Mouse (Mus musculus) liver, embryonic 11.5 days (tissue): ENCODE data around the gene Aire. TPM values are rescaled to one million over a fixed set of nuclear protein-coding genes. Genes with fewer than 3 reads are reported as not detected.

ENCODE experiments used
- ATAC-seq: fragments of 200-750 bp; cut with Nextera tagmentation; replicated peaks from 2 replicates; pipeline ENCODE4 v1.8.0; 2017; ENCODE audit warnings: moderate number of reproducible peaks, mild to moderate bottlenecking, moderate TSS enrichment, moderate library complexity; ENCODE audit not compliant: low FRiP score
- DNase-seq: peaks from one replicate; pipeline ENCODE4 v3.0.0-alpha.2; 2017; ENCODE audit warnings: low spot score
- H3K27ac ChIP-seq: fragments of 300-500 bp; sonication (generic); 2 replicates; pipeline ENCODE4 v1.5.1; 2014; ENCODE audit warnings: mild to moderate bottlenecking, low read depth, low read length, control low read depth
- H3K27me3 ChIP-seq: fragments of 300-500 bp; sonication (generic); replicated peaks from 2 replicates; pipeline ENCODE4 v1.6.1; 2014; ENCODE audit warnings: low read length, mixed read lengths; ENCODE audit not compliant: control insufficient read depth, insufficient read depth
- H3K36me3 ChIP-seq: fragments of 300-500 bp; sonication (generic); 2 replicates; pipeline ENCODE4 v1.6.1; 2014; ENCODE audit warnings: mild to moderate bottlenecking, low read length, moderate library complexity, mixed read lengths; ENCODE audit not compliant: control insufficient read depth, insufficient read depth
- H3K4me1 ChIP-seq: fragments of 300-500 bp; sonication (generic); replicated peaks from 2 replicates; pipeline ENCODE4 v1.6.1; 2014; ENCODE audit warnings: low read length, mixed read lengths; ENCODE audit not compliant: control insufficient read depth, insufficient read depth
- H3K4me2 ChIP-seq: fragments of 300-500 bp; sonication (generic); 2 replicates; pipeline ENCODE4 v1.6.1; 2014; ENCODE audit warnings: mild to moderate bottlenecking, control low read depth, moderate library complexity
- H3K4me3 ChIP-seq: fragments of 300-500 bp; sonication (generic); 2 replicates; pipeline ENCODE4 v1.5.1; 2014; ENCODE audit warnings: low read depth, low read length, control low read depth
- H3K9ac ChIP-seq: fragments of 300-500 bp; sonication (generic); 2 replicates; pipeline ENCODE4 v1.6.1; 2014; ENCODE audit warnings: low read depth, low read length, control low read depth
- H3K9me3 ChIP-seq: fragments of 300-500 bp; sonication (generic); 2 replicates; pipeline ENCODE4 v1.6.1; 2016; ENCODE audit warnings: low read length, inconsistent platforms, mixed read lengths; ENCODE audit not compliant: control insufficient read depth
- WGBS: fragments of 180-500 bp; shearing (Covaris S2); extraction: QIAGEN DNeasy Blood & Tissue Kit; methylation state at CpG from one replicate; pipeline ENCODE4 v1.1.7; 2014; 5-methylcytosine and 5-hydroxymethylcytosine counted together
- polyA plus RNA-seq: library from polyadenylated mRNA; unstranded; fragments of >200 nt; fragmentation: Nextera tagmentation; extraction: Ambion mirVana; gene quantifications from 2 replicates; pipeline ENCODE4 v1.2.1, GENCODE M21; 2014

Gene Aire
- polyA plus RNA-seq, 1 experiment from 2014 or later, result 0.51 TPM

- H3K4me1 ChIP-seq, result peaks cover 48% of the 10 kb centered on the region
- peak; percentile 99 for DNase-seq
- peak overlapping the region; percentile 98 for H3K4me2 ChIP-seq
- peaks cover 8% of the 10 kb centered on the region; the same call in 1 of the 2 replicates for H3K36me3 ChIP-seq
- H3K27ac ChIP-seq, result peak overlapping the region; percentile 100
- H3K9ac ChIP-seq, result peak overlapping the region; percentile 98
- H3K4me3 ChIP-seq, result peak overlapping the region; percentile 87
- no peaks in the 10 kb centered on the region for H3K9me3 ChIP-seq
- peak; percentile 89 for ATAC-seq
- H3K27me3 ChIP-seq, result no peaks in the 10 kb centered on the region
- under 1% methylated on average over 57 of the region's 59 CpGs for WGBS
Measured at GRCm38 (mm10) chr10:78009184-78009944, 34.0 kb downstream of the Aire start.

GRCm38 (mm10) chr10:78008169-78008568 is 35.2 kb downstream of the Aire start:
- Histone ChIP-seq H3K4me1 (peaks cover 50% of the 10 kb centered on the region), H3K9me3 (no peaks in the 10 kb centered on the region), H3K4me2 (peak overlapping the region; percentile 98), H3K36me3 (peaks cover 8% of the 10 kb centered on the region; the same call in 1 of the 2 replicates), H3K9ac (peak overlapping the region; percentile 98), H3K4me3 (peak overlapping the region; percentile 87), H3K27me3 (no peaks in the 10 kb centered on the region), H3K27ac (peak overlapping the region; percentile 100)
- WGBS, result 46% methylated on average over 3 of the region's 3 CpGs
- ATAC-seq, result peak; percentile 56
- peak; percentile 51 for DNase-seq

GRCm38 (mm10) chr10:78007203-78007602 is 36.2 kb downstream of the Aire start:
- no peaks in the 10 kb centered on the region for H3K9me3 ChIP-seq
- WGBS, result 18% methylated on average over 7 of the region's 7 CpGs
- peak overlapping the region; percentile 98 for H3K9ac ChIP-seq
- peak overlapping the region; percentile 100; the same call in 1 of the 2 replicates for H3K27ac ChIP-seq
- peaks cover 14% of the 10 kb centered on the region for H3K36me3 ChIP-seq
- no peak for ATAC-seq
- DNase-seq, result no peak
- H3K27me3 ChIP-seq, result no peaks in the 10 kb centered on the region
- peak overlapping the region; percentile 98 for H3K4me2 ChIP-seq
- peaks cover 50% of the 10 kb centered on the region for H3K4me1 ChIP-seq
- peak overlapping the region; percentile 87 for H3K4me3 ChIP-seq

GRCm38 (mm10) chr10:78005791-78006438 is 37.5 kb downstream of the Aire start:
- H3K4me2 ChIP-seq, result peak overlapping the region; percentile 98
- no peaks in the 10 kb centered on the region for H3K9me3 ChIP-seq
- no peak overlapping the region for H3K4me3 ChIP-seq
- no peaks in the 10 kb centered on the region for H3K27me3 ChIP-seq
- 88% methylated on average over 4 of the region's 4 CpGs for WGBS
- no peak for ATAC-seq
- peak overlapping the region; percentile 44 for H3K9ac ChIP-seq
- 0 out of 2 replicates have a peak overlapping the region, but pooled peaks have one; percentile 3 for H3K27ac ChIP-seq
- peaks cover 27% of the 10 kb centered on the region for H3K36me3 ChIP-seq
- peaks cover 50% of the 10 kb centered on the region for H3K4me1 ChIP-seq
- DNase-seq, result no peak

- peaks cover 39% of the 10 kb centered on the region for H3K36me3 ChIP-seq
- H3K27me3 ChIP-seq, result no peaks in the 10 kb centered on the region
- H3K4me3 ChIP-seq, result peak overlapping the region; percentile 5
- peak overlapping the region; percentile 98 for H3K4me2 ChIP-seq
- 73% methylated on average over 3 of the region's 3 CpGs for WGBS
- H3K4me1 ChIP-seq, result peaks cover 45% of the 10 kb centered on the region
- H3K9ac ChIP-seq, result peak overlapping the region; percentile 48; the same call in 1 of the 2 replicates
- no peak for DNase-seq
- no peaks in the 10 kb centered on the region for H3K9me3 ChIP-seq
- H3K27ac ChIP-seq, result peak overlapping the region; percentile 69
- ATAC-seq, result peak; percentile 65
Measured at GRCm38 (mm10) chr10:78004479-78005100, 38.8 kb downstream of the Aire start.

- H3K27ac ChIP-seq, result no peak overlapping the region
- peaks cover 59% of the 10 kb centered on the region for H3K36me3 ChIP-seq
Measured at GRCm38 (mm10) chr10:78002316-78002715, 41.1 kb downstream of the Aire start.

GRCm38 (mm10) chr10:78001796-78002195 is 41.6 kb downstream of the Aire start:
- no peak overlapping the region for H3K9ac ChIP-seq
- H3K36me3 ChIP-seq, result peaks cover 64% of the 10 kb centered on the region
- DNase-seq, result no peak
- peaks cover 26% of the 10 kb centered on the region for H3K4me1 ChIP-seq
- no peak overlapping the region for H3K4me3 ChIP-seq
- H3K27me3 ChIP-seq, result no peaks in the 10 kb centered on the region
- no peaks in the 10 kb centered on the region for H3K9me3 ChIP-seq
- H3K4me2 ChIP-seq, result no peak overlapping the region
- WGBS, result 90% methylated on average over 11 of the region's 11 CpGs
- no peak for ATAC-seq
- no peak overlapping the region for H3K27ac ChIP-seq

More at GRCm38 (mm10) chr10:78002316-78002715, 41.1 kb downstream of the Aire start:
- Histone ChIP-seq H3K4me3 (no peak overlapping the region), H3K4me1 (peaks cover 31% of the 10 kb centered on the region), H3K4me2 (no peak overlapping the region), H3K9me3 (no peaks in the 10 kb centered on the region), H3K27me3 (no peaks in the 10 kb centered on the region), H3K9ac (no peak overlapping the region)
- WGBS, result 87% methylated on average over 2 of the region's 2 CpGs
- ATAC-seq (no peak), DNase-seq (no peak)

GRCm38 (mm10) chr10:78000200-78000599 is 43.2 kb downstream of the Aire start:
- 95% methylated on average over 5 of the region's 5 CpGs for WGBS
- no peak overlapping the region for H3K4me2 ChIP-seq
- no peak overlapping the region for H3K27ac ChIP-seq
- H3K4me1 ChIP-seq, result peaks cover 10% of the 10 kb centered on the region
- ATAC-seq (no peak), DNase-seq (no peak)
- peaks cover 77% of the 10 kb centered on the region for H3K36me3 ChIP-seq
- no peak overlapping the region for H3K4me3 ChIP-seq
- H3K27me3 ChIP-seq, result no peaks in the 10 kb centered on the region
- H3K9me3 ChIP-seq, result no peaks in the 10 kb centered on the region
- no peak overlapping the region for H3K9ac ChIP-seq
